Mouse (Mus musculus) activated CD4-positive, CD25-positive, alpha-beta regulatory T cell, adult 4 months (primary cell): ENCODE results near the gene Arhgef7. TPM values are rescaled to one million over a fixed set of nuclear protein-coding genes. Genes with fewer than 3 reads are reported as not detected.

Experiments used
- ATAC-seq: one replicate; pipeline ENCODE4 v1.8.0; 2017
- polyA plus RNA-seq, 2 experiments: library from polyadenylated mRNA; unstranded; fragments of 100-300 nt; shearing (Covaris generic); gene quantifications; one replicate each; pipeline ENCODE4 v1.2.1; 2017

The Arhgef7 gene
- 10 to 100 TPM; 23.7 to 26.7 TPM for polyA plus RNA-seq

DNA sequence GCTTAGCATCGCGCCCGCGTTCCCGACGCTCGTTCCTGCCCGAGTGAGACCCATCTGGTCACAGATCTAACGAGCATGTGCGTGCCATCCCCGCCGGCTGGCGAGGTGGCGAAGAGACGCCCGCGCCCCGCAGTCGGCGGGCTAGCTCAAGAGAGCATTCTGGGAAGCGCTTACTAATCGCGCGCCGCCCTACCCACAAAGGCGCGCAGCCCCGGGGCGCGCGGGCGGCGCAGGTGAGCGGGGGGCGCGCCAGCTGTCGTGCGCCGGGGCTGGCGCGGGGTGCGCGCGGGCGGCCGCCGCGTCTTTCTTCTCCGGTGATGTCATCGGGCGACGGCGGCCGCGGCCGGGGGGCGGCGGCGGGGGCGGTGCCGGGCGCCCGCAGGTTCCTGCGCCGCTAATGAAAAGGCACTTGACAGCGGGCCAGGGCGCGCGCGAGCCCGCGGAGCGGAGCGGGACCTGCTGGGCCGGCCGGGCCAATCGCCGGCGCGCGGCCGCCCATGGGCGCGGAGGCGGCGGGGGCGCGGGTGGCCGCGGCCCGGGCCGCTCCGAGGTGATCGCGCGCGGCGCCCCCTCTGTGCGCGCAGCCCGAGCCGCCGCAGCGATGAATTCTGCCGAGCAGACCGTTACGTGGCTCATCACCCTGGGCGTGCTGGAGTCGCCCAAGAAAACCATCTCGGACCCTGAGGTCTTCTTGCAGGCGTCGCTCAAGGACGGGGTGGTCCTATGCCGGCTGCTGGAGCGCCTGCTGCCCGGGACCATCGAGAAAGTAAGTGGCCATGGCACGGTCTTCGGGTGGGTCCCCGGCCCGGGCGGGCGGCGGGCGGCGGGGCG, at the start of gene Arhgef7:
Arhgef7 (plus strand) TSS at position 71 of the 831 bp plus-strand sequence.
- ATAC-seq: no peak

DNA sequence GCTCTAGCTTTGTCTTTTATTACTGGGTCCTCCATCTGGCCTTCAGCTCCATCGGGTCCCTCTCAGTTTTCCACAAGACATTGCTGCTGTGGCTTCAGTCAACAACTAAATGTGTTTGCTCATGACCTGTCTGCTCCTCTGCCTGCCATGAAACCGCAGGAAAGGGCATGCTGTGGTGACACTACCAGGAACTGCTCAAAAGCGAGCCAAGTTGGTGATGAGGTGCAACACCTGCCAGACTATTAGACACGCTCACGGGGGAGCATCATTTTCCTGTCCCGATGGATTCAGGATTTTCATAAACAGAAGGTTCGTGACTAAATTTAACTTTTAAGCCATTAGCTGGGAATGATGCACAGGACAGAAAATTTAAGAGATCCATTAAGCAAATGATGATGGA, 43.0 kb upstream of the Arhgef7 start:
- no peak for ATAC-seq

DNA sequence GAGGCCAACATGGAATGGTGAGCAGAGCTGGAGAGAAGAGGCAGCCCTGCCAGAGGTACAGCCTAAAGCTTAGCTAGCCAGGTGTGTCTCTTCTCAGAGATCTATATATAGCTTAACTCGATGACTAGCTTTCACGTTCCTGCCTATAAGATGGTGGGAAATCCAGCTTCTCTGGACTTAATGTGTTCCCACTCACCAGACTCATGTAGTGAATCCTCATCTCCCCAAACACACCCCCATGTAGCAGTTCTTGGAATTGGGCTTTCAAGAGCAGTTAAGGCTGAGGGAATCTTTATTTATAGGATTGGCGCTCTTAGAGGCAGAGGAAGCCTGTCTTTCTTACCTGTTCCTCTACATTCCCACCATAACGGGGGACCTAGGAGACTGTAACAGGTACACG, 40.3 kb upstream of the Arhgef7 start:
- no peak for ATAC-seq

DNA sequence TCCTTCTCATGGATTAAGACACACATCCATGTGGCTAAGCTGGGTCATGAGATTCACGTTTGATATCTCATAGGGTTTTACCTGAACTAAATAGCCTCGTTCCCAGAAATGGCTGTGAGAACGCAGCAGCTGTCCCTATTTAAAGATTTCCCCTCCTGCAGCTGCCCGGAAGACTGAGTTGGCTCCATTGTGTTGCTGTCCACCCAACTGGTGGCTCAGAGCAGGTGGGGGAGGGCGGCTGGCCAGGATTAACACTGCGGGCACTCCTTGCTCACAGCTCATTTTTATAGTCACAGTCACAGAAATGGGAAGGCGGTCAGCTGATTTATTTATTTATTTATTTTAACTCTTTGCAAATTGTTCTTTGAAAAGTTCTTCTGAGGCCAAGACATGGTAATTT, 37.6 kb upstream of the Arhgef7 start:
- no peak for ATAC-seq

DNA sequence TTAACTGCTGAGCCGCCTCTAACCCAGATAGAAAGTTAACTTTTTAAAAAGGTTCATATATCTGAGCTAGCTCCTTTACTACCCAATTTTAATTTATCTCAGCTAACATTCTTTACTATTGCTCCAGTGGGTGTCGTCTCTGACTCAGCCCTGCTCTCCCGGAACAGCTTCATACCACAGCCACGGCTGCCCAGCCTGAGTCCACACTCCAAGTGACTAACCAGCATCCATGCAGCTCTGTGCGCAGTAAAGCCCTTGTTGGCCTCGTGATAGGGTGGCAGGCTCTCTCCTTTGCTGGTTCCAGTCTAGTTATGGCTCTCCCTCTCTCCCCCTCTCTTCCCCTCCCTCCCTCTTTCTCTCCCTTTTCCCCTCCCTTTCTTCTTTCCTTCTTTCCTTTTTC, 36.2 kb upstream of the Arhgef7 start:
- ATAC-seq: no peak

DNA sequence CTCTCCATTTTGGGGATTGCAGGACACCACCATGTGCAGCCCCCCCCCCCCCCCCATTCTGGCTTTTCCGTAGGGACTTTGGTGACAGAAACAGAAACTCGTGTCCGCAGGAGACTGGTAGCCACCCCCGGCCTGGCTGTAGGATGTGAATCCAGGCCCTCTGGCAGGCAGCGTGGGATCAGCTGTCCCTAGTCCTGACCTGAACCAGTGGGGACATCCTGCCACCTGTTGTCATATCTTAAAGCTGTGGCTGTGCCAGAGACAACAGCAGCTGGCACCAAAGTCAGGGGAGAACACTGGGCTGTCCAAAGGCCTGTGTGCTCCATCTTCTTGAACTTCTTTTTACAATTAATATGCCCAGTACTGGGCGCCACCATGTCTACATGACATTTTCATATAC, 35.8 kb upstream of the Arhgef7 start:
- ATAC-seq: no peak

DNA sequence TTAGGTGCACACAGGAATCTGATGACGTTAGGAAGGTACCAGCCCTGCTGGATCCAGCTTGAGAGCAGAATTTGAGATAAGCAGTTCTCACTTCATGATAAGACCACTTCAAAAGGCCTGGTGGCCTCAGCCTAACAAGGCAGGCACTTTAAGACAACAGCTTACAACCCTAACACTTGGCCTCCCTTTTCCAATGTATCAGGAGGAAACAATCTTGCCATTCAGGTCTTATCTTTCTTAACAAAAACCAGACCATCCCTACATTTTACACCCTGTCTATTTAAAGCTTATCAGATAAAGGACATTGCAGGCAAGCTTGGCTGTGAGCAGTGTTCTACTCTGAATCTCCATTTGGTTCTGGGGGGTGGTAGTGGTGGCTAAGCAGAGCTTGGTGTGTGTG, 35.1 kb upstream of the Arhgef7 start:
- ATAC-seq: no peak

DNA sequence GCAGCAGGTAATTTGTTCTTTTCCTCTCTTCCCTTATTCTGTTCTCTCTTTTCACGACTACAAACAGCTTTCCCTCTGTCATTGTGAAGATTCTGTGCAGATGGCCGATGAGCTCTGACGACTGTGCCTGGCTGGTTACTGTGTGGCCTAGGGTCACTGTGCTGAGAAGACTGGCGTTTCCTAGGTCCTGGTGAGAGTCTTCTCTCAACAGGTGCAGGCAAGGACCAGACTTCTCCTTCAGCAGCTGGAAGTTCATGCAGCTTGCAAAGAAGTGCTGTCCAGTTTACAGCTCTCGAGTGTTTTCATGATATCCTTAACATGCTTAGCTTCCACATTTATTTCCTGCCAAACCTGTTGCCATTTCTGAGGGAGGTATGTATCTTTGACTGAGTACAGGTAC, 33.5 kb upstream of the Arhgef7 start:
- ATAC-seq: no peak

DNA sequence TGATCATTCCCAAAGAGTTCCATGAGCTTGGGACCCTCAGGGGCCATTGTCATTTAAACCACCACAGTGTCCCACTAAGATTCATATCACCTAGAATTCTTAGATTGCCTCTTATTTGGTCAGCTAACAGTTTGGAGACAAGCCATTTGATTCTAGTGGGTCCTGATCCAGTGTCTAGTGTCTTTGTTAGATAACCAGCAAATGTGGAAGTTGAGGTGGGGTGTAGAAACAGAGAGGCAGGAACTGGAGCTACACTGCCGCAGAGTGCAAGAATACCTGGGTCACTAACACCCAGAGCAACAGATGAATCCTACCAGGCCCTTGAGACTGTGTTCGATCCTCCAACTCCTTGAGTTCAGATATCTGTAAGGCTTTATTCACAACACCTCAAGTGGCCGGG, 31.3 kb upstream of the Arhgef7 start:
- ATAC-seq: no peak

DNA sequence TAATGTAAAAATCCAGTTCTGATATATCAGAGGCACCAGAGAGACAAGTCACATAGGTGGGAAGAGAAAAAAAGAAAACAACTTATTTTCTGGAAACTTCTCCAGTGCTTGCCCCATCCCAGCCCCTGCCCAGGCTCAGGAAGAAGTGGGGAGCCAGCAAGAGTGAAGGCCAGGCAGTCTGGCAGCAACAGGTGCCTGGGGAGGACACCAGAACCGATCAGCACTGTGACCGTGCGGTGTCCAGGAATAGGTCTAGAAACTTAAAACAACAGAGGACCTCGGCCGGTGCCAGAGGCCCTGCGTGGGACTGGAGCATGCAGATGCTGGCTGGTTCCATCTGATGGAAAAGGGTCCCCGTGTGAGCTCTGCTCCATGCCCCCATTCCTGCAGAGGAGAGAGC, 30.1 kb upstream of the Arhgef7 start:
- no peak for ATAC-seq

DNA sequence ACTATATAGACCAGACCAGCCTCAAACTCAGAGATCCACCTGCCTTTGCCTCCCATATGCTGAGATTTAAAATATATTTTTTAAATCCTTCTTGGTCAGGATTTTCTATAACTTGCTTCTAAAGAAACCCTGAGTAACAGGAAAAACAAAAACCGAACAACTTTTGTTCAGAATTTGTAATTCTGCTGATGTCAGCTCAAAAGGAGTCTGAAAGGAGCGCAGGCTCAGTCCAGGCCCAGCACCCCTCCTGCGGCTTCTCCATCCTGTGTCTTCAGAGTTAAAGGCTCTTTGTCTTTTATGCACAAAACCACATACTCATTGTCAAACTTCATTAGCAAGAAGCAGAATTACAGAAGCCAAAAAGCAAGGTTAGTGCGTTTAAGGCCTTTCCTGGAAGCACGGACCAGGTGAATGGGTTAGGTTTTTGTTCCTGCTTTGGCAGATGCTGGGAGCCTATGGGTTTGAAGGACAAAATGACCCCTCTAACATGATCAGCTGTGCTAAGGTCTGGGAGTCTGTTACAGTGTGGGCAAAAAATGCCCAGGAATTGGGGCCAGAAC, 28.0 kb upstream of the Arhgef7 start:
- ATAC-seq: no peak

DNA sequence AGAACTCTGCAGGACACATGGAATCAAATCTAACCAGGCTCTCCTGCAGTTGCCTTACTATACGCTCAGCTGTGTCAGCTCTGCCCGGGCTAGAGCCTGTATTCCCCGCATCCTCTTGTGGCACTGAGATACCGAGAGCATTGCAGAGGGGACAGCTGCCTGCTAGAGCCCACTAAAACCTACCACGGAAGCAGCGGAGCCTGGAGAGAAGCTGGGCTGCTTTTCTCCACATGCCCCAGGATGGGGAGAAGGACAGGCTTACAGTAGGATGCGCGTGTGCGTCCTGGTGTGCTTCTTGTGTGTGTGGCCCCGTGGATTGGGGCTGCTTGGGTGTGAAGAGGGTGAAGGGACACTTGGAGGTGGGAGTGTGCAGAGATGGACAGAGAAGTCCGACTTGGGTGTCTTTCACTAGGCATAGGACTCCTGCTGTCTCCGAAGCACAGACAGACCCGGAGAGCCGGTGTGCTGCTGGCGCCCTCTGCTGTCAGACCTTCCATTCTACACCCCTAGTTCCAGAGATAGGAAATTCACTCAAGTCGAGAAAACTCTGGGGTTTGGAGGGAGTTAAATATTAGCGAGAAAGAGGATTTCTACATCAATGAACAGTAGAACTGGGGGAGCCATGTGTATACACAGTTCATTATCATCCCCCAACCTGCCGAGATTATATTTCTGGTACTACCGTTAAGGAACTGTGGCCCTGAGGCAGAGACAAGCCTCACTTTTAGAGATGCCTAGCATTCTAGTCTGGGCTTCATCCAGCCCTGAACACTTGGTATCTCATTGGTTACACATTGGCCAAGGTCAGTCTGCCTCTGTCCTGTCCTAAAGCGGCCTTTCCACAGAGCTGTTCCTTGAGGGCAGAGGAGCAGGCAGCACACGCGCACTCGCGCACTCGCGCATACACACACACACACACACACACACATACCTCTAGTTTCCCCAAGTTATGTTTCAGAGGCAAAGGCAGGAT, 27.2 kb upstream of the Arhgef7 start:
- no peak for ATAC-seq

DNA sequence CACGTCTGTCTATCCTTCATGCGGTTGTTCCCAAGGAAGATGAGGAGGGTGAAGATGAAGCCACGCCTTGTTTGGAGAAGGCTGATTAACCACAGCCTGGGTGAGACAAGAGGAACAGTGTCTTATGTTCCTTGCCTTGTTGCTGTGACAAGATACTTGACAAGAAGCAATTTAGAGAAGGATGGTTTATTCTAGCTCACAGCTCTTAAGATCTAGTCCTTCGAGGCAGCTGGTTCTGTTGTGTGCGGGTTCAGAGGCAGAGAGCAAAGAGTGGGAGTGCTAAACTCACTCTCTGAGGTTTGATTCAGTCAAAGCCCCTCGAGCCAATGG, 26.5 kb upstream of the Arhgef7 start, which contains the start of gene 1700016D06Rik:
1700016D06Rik (minus strand) TSS at position 31 of the 330 bp plus-strand sequence.
- no peak for ATAC-seq

DNA sequence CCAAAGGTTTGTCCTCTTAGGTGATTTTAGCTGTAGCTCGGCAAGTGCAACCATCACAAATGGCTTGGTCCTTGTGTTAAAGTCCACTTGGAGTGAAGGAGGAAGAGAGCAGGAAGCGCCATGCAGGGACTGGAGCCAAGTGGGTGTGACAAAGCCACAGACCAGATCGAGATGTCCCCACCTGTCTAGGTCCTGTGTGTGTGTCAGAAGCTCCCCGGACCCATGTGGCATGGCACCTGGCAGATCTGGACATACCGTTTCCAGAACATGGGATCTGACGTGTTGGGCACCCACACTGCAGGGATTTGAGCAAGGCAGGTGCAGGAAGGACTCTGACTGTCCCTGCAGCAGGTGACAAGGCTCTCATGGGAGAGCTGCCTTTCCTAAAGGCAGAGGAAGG, 26.1 kb upstream of the Arhgef7 start:
- no peak for ATAC-seq

DNA sequence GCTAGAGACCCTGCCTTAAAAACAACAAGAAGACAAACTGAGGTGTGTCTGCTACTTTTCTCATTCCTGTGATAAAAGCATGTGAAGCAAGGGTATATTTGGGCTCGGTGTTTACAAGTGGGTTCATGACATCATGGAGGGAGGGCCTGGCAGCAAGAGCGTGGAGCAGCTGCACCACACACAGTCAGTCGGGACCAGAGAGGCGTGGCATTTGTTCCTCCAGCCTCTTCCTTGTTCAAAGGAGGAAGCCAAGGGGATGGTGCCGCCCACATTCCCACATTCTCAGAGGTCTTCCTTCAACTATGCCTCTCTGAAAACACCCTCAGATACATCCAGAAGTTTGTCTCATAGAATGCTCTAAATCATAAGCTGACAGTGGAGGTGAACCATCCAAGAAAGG, 23.7 kb upstream of the Arhgef7 start:
- no peak for ATAC-seq

DNA sequence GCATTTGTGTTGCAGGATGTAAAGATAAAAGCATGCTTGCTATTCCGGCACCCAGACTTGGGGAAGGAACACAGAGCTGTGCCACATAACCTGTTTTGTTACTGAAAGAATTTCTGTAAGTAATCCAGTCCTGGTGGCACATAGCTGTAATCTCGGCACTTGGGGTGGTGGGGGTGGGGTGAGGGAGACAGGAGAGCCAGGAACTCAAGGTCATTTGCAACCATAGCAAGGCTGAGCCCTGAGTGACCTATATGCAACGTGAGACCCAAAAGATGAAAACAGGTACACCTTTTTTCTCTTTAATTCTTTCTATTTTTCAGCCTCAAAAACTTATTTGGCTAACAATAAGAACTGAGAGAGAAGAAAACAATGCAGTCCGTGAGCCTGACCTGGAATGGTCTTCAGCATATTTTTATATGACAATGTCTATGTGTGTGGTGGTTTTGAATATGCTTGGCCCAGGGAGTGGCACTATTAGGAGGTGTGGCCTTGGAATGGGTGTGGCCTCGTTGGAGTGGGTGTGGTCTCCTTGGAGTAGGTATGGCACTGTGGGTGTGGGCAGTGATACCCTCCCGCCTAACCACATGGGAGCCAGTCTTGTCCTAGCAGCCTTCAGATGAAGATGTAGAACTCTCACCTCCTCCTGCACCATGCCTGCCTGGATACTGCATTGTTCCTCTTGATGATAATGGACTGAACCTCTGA, 22.7 kb upstream of the Arhgef7 start:
- ATAC-seq: no peak

DNA sequence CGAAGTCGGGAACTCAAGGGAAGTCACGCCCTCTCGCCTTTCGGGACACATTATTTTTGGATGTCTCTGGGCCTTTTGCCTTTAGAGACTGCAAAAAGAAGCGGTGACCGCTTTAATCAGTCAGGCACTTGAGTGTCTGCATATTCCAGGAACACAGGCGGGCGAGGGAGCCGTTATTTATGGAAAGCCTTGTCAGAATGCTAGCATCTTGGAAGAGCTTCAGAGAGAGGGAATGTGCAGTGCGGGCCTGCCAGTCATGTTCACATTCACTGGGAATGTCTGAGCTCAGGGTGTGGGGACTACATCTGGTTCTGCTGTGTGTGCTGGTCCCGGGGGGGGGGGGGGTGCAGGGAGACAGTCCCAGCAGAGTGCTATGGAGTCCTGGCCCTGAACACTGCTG, 21.7 kb upstream of the Arhgef7 start:
- ATAC-seq: no peak

DNA sequence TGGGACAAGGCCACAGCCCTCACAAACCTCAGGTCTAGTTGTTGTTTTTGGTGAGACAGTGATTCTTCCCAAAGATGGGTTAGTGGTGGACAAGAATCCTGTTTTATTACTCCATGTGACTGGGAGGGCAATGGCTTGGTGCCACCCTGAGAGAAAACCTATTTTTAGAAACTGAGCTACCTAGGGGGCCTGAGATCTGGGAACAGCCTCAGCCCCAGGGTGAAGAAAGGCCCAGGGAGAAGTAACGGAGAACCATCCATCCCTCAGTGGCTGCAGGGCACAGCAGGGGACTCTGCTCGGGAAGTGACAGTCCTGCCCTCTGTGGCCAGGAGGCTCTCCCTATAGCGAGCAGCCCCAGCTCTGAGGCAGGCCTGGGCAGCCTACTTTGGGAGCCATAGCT, 19.8 kb upstream of the Arhgef7 start:
- no peak for ATAC-seq

DNA sequence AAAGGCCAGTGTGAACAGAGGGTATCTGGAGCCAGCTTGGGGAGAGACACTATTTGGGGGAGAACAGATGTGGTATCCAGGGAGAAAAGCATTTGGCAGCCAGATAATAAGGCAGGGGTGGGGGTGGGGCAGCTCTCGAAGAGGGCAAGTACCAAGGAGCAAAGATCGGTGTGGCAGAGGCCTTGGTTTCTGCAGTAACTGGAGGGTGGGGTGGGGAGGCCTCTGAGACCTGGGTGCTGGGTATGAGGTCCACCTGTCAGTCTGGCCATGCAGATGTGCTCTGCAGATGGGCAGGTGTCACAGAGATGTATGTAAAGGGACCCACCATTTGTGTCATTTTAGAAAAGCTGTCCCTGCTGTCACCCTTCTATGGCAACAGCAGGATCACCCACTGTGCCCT, 18.7 kb upstream of the Arhgef7 start:
- ATAC-seq: no peak

DNA sequence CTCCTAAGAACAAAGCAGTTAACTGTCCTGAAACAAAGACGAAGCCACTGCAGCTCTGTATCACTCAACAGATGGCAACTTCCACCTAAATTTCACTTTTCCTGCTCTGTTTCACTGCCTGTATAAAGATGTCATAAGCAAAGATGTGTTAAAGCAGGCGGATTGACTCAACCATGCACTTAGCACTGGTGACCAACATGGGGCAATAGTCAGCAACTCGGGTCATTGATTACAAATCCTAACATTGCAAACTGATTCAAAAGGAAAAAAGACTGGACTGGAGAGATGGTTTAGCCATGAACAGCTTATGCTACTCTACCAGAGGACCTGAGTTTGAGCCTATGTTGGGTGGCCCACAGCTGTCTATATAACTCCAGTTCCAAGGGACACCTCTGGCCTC, 18.0 kb upstream of the Arhgef7 start:
- ATAC-seq: no peak

DNA sequence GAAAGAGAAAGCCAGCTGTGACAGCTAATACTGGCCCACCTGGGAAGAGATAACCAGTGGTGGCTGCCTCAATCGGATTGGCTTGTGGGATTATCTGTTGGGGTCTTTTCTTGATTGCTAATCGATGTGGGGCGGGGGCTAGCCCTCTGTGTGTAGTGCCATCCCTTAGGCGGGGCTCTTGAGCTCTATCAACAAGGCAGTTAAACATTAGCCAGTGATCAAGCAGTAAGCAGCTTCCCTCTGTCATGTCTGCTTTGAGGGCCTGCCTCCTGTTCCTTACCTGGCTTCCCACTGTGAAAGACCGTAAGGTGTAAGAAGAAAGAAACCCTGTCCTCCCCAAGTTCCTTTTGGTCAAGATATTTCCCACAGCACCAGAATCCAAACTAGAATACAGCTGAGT, 17.1 kb upstream of the Arhgef7 start:
- no peak for ATAC-seq

DNA sequence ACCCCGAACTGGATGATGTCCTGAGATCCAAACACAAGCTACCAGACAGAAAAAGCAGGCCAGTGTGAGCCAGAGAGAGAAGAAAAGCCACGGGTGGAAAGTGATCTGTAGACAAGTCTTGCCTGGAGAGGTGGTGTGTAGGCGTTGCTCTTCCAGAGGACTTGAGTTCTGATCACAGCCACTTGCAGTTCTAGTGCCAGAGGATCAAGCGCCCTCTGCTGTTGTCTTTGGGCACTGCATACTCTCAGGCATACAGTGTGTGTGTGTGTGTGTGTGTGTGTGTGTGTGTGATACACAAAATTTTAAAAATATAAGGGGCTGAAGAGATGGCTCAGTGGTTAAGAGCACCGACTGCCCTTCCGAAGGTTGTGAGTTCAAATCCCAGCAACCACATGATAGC, 15.3 kb upstream of the Arhgef7 start:
- no peak for ATAC-seq

DNA sequence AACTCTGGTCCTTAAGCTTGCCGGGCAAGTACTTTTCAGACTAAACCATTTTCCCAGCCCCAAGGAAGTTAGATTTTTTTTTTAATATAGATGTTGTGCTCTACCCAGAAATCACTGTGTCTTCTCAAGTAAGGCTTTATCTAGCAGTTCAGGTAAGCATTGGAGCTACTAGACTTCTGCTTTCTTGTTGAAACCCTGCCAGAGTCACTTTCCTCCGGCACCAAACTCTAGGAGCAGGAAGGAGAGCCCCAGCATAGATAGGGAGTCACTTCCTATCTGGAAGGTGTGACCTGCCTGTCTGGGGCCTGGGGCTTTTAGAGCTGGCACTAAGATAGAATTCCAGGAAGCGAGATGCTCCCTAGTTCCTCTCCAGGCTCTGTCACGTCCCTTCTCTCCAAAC, 10.3 kb upstream of the Arhgef7 start:
- no peak for ATAC-seq
